Mouse (Mus musculus) spleen, embryonic (tissue): ENCODE data around the gene Yeats2.
"Not testable (repeated sequence)": the region's sequence is repeated elsewhere in the genome, so short reads cannot be mapped to it uniquely, and the experiment has no call there.

ENCODE experiments used
- CTCF ChIA-PET: fragments of 350-600 bp; sonication (Branson Sonifier 250); formaldehyde crosslinking; loops from one replicate; lab custom pipeline; 2022; lab: Charles Lee

Yeats2 gene

GRCm38 (mm10) chr16:20140772-20141531, at the start of gene Yeats2:
Yeats2 (plus strand) TSS chr16:20141063.
- CTCF ChIA-PET, result interaction anchor here (0.6 kb wide), 1 partner anchor 57 kb away, joined by 4 read pairs; no protein-coding TSS in a partner anchor

- CTCF ChIA-PET, result no interaction called here
These were observed 44.9 kb upstream of the Yeats2 start for GRCm38 (mm10) chr16:20095966-20096365.

- CTCF ChIA-PET, result no interaction called here
These were observed 43.7 kb upstream of the Yeats2 start, which contains the start of gene Klhl24 for GRCm38 (mm10) chr16:20097069-20097710. Klhl24 (plus strand) TSS chr16:20097542.

- CTCF ChIA-PET, result interaction anchor here (0.7 kb wide), 1 partner anchor 24 kb away, joined by 3 read pairs; no protein-coding TSS in a partner anchor
These were observed 43.0 kb upstream of the Yeats2 start for GRCm38 (mm10) chr16:20097711-20098374.

GRCm38 (mm10) chr16:20098375-20098727, 42.5 kb upstream of the Yeats2 start:
- CTCF ChIA-PET, result interaction anchor here (0.5 to 0.7 kb wide), 2 partner anchors 24 to 260 kb away, joined by 3 to 8 read pairs; no protein-coding TSS in a partner anchor

GRCm38 (mm10) chr16:20098866-20099629, 41.8 kb upstream of the Yeats2 start:
- CTCF ChIA-PET, result interaction anchor here (0.5 kb wide), 1 partner anchor 261 kb away, joined by 8 read pairs; no protein-coding TSS in a partner anchor

- CTCF ChIA-PET, result no interaction called here
These were observed 33.9 kb upstream of the Yeats2 start for GRCm38 (mm10) chr16:20106996-20107395.

- CTCF ChIA-PET, result no interaction called here
These were observed 31.9 kb upstream of the Yeats2 start for GRCm38 (mm10) chr16:20108961-20109360.

- CTCF ChIA-PET, result no interaction called here
These were observed 28.2 kb upstream of the Yeats2 start for GRCm38 (mm10) chr16:20112649-20113048.

GRCm38 (mm10) chr16:20116069-20116468, 24.8 kb upstream of the Yeats2 start:
- CTCF ChIA-PET, result no interaction called here

- CTCF ChIA-PET, result not testable (repeated sequence)
These were observed 14.5 kb upstream of the Yeats2 start for GRCm38 (mm10) chr16:20126319-20126883.

GRCm38 (mm10) chr16:20130397-20130796, 10.5 kb upstream of the Yeats2 start:
- CTCF ChIA-PET, result interaction anchor here (0.7 kb wide), 1 partner anchor 401 kb away, joined by 6 read pairs; no protein-coding TSS in a partner anchor

- CTCF ChIA-PET, result no interaction called here
These were observed 3.7 kb downstream of the Yeats2 start for GRCm38 (mm10) chr16:20144568-20144967.

- CTCF ChIA-PET, result no interaction called here
These were observed 11.1 kb downstream of the Yeats2 start for GRCm38 (mm10) chr16:20151991-20152390.

GRCm38 (mm10) chr16:20153742-20154141, 12.9 kb downstream of the Yeats2 start:
- CTCF ChIA-PET, result no interaction called here

- CTCF ChIA-PET, result no interaction called here
These were observed 19.3 kb downstream of the Yeats2 start for GRCm38 (mm10) chr16:20160130-20160529.

- CTCF ChIA-PET, result no interaction called here
These were observed 28.2 kb downstream of the Yeats2 start for GRCm38 (mm10) chr16:20169071-20169470.

- CTCF ChIA-PET, result no interaction called here
These were observed 28.7 kb downstream of the Yeats2 start for GRCm38 (mm10) chr16:20169471-20170106.

GRCm38 (mm10) chr16:20179406-20180175, 38.7 kb downstream of the Yeats2 start:
- CTCF ChIA-PET, result no interaction called here

- CTCF ChIA-PET, result interaction anchor here (1.1 kb wide), 1 partner anchor 9 kb away, joined by 5 read pairs; no protein-coding TSS in a partner anchor
These were observed 44.5 kb downstream of the Yeats2 start for GRCm38 (mm10) chr16:20185368-20185767.
